Mouse (Mus musculus) MEL-GATA-1-ER (cell line): ENCODE results near the gene Dpp6.
A peak's percentile ranks its signal among the peaks of the same experiment; 100 is the strongest.
"Not testable (repeated sequence)": the region's sequence is repeated elsewhere in the genome, so short reads cannot be mapped to it uniquely, and the experiment has no call there.

Experiments used
- DNase-seq: peaks from one replicate; pipeline ENCODE4 v3.0.0-alpha.2; 2012; ENCODE audit warnings: low read depth; ENCODE audit errors: extremely low read depth

Dpp6 gene

GRCm38 (mm10) chr5:27457686-27458085 is 640.7 kb downstream of the Dpp6 start:
- DNase-seq = no peak

- DNase-seq = no peak
Observed at GRCm38 (mm10) chr5:27474964-27475465, 658.0 kb downstream of the Dpp6 start.

- DNase-seq = no peak
Observed at GRCm38 (mm10) chr5:27481706-27482105, 664.7 kb downstream of the Dpp6 start.

- DNase-seq = no peak
Observed at GRCm38 (mm10) chr5:27486138-27486537, 669.1 kb downstream of the Dpp6 start.

- no peak for DNase-seq
Observed at GRCm38 (mm10) chr5:27490942-27491341, 673.9 kb downstream of the Dpp6 start.

- not testable (repeated sequence) for DNase-seq
Observed at GRCm38 (mm10) chr5:27501338-27501737, 684.3 kb downstream of the Dpp6 start, which contains the start of gene Speer4b. Speer4b (minus strand) TSS chr5:27501438.

GRCm38 (mm10) chr5:27518716-27519115 is 701.7 kb downstream of the Dpp6 start:
- DNase-seq = no peak

GRCm38 (mm10) chr5:27526906-27527305 is 709.9 kb downstream of the Dpp6 start:
- DNase-seq = no peak

- no peak for DNase-seq
Observed at GRCm38 (mm10) chr5:27544816-27545270, 727.8 kb downstream of the Dpp6 start.

- no peak for DNase-seq
Observed at GRCm38 (mm10) chr5:27549291-27549690, 732.3 kb downstream of the Dpp6 start.

- DNase-seq = no peak
Observed at GRCm38 (mm10) chr5:27565700-27566099, 748.7 kb downstream of the Dpp6 start.

GRCm38 (mm10) chr5:27587970-27588758 is 771.2 kb downstream of the Dpp6 start:
- no peak for DNase-seq

- no peak for DNase-seq
Observed at GRCm38 (mm10) chr5:27604132-27604531, 787.1 kb downstream of the Dpp6 start.

GRCm38 (mm10) chr5:27615769-27616168 is 798.8 kb downstream of the Dpp6 start:
- DNase-seq = no peak

GRCm38 (mm10) chr5:27621811-27622210 is 804.8 kb downstream of the Dpp6 start:
- DNase-seq = no peak

- DNase-seq = no peak
Observed at GRCm38 (mm10) chr5:27623876-27624275, 806.9 kb downstream of the Dpp6 start.

- DNase-seq = no peak
Observed at GRCm38 (mm10) chr5:27632151-27632550, 815.1 kb downstream of the Dpp6 start.

GRCm38 (mm10) chr5:27635941-27636340 is 818.9 kb downstream of the Dpp6 start:
- DNase-seq = no peak

GRCm38 (mm10) chr5:27641876-27642275 is 824.9 kb downstream of the Dpp6 start:
- no peak for DNase-seq

- peak; percentile 1 for DNase-seq
Observed at GRCm38 (mm10) chr5:27651879-27652814, 835.1 kb downstream of the Dpp6 start.

- no peak for DNase-seq
Observed at GRCm38 (mm10) chr5:27656101-27656500, 839.1 kb downstream of the Dpp6 start.

GRCm38 (mm10) chr5:27657672-27658071 is 840.7 kb downstream of the Dpp6 start:
- no peak for DNase-seq
